Mouse (Mus musculus): Measurements from ENCODE around the gene Plagl2. TPM values are rescaled to one million over a fixed set of nuclear protein-coding genes. Genes with fewer than 3 reads are reported as not detected.
A peak's percentile ranks its signal among the peaks of the same experiment; 100 is the strongest.

Gene Plagl2
- total and polyA plus RNA-seq, 3 experiments = 8.1 to 52.7 (median 18.0) TPM

DNA sequence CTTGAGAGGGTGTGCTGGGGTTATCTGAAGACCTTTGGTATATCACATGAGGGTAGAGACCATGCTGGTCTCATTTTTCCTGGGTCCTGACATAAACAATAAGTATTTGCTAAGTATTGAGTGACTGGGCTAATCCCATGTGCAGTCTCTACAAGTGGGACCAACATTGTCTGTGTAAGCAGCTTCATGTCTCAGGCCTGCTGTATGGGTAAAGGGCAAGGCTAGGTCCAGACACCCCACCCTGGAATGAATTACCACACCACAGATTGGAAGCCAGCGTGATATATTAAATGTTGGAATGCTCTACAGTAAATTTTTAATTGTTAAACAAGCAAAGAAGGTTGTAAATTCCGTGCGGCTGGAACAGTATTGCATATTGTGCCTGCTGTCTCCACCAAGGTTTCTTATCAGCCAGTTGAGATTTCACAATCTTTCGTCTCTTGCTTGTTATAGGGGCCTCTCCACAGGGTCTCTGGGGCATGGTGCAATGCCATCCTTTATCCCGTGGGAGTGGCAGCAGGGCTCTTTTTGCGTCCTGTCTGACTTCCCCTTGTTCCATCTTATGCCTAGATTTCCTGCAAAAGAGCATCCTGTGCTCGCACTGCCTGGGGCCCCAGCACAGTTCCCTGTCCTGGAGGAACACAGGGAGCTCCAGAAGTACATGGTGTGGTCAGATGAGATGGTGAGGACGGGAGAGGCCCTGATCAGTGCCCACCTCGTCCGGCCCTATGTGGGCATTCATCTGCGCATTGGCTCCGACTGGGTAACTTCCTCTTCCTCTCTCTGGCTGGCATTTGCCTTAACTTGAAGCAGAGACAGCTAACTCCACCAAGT is 18.0 kb upstream of the Plagl2 start:
- Histone ChIP-seq H3K27ac (ENCODE audit: insufficient read depth, low read depth) (peak overlapping the region; percentile 69), H3K36me3 (replicated peaks in 1 of 2; ENCODE audit: control insufficient read depth in 1 of 2, insufficient read depth in 1 of 2, low read length in 1 of 2) (peaks cover 26 to 52% of the 10 kb centered on the region in 2 experiments), H3K4me3 (replicated peaks in 1 of 3; ENCODE audit: low read depth in 2 of 3, low read length in 2 of 3, poor library complexity in 1 of 3) (no peak overlapping the region), H3K9ac (ENCODE audit: insufficient read depth, low read depth) (no peak overlapping the region), H3K4me1 (ENCODE audit: control insufficient read depth in 1 of 2, insufficient read depth in 2 of 2) (peaks cover 28 to 57% of the 10 kb centered on the region in 2 experiments), H3K9me3 (replicated peaks; ENCODE audit: low read length) (peaks cover 12% of the 10 kb centered on the region), H3K4me2 (ENCODE audit: insufficient read depth, low read depth, poor library complexity, severe bottlenecking) (no peak overlapping the region; the same call in 1 of the 2 replicates), H3K27me3 (replicated peaks) (no peaks in the 10 kb centered on the region), H3K79me2 (replicated peaks; ENCODE audit: control insufficient read depth, extremely low read depth, insufficient read depth, poor library complexity, severe bottlenecking) (no peaks in the 10 kb centered on the region)
- in situ Hi-C loops (cut with MboI; ENCODE audit: low pct_ligation_motif_present, low pct_unique_long_range_greater_than_20kb, low sequenced_read_pairs) (no loop called here), dilution Hi-C loops (cut with MboI; ENCODE audit: extremely low pct_ligation_motif_present, extremely low pct_unique_long_range_greater_than_20kb, low sequenced_read_pairs) (no loop called here)
- TF ChIP-seq ELF1 (IDR thresholded peaks at IDR 0.05; ENCODE audit: low read depth, low read length) = 0 out of 2 replicates have a peak, but pooled peaks have one; percentile 8
- TF ChIP-seq MEF2A (IDR thresholded peaks at IDR 0.05; ENCODE audit: borderline replicate concordance, low read depth, low read length) = no peak
- no peak for DNase-seq (ENCODE audit: extremely low read depth)

DNA sequence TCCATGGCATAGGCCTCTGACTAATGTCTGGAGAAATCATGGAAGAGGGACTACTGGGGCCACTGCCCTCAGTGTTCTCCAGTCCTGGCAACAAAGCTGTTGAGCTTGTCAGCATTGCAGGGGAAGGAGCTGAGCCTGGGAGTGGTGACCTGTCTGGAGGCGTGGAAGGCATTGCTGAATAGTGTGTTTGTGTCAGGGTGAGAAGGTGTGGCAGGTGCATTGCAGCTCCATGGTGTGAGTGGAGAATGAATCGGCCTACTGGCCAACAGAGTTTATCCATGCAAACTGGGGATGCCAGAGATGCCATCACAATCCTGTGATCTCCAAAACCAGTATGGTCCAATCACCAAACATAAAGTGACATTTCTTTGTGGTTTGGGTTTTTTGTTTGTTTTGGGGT is 15.4 kb upstream of the Plagl2 start:
- Histone ChIP-seq H3K79me2 (replicated peaks; ENCODE audit: control insufficient read depth, extremely low read depth, insufficient read depth, poor library complexity, severe bottlenecking) (no peaks in the 10 kb centered on the region), H3K4me3 (replicated peaks in 1 of 3; ENCODE audit: low read depth in 2 of 3, low read length in 2 of 3, poor library complexity in 1 of 3) (no peak overlapping the region), H3K9me3 (replicated peaks; ENCODE audit: low read length) (no peaks in the 10 kb centered on the region), H3K27ac (ENCODE audit: insufficient read depth, low read depth) (no peak overlapping the region), H3K27me3 (replicated peaks) (no peaks in the 10 kb centered on the region), H3K36me3 (replicated peaks in 1 of 2; ENCODE audit: control insufficient read depth in 1 of 2, insufficient read depth in 1 of 2, low read length in 1 of 2) (peaks cover 25 to 53% of the 10 kb centered on the region in 2 experiments), H3K9ac (ENCODE audit: insufficient read depth, low read depth) (no peak overlapping the region), H3K4me2 (ENCODE audit: insufficient read depth, low read depth, poor library complexity, severe bottlenecking) (no peak overlapping the region), H3K4me1 (ENCODE audit: control insufficient read depth in 1 of 2, insufficient read depth in 2 of 2) (peaks cover 15 to 36% of the 10 kb centered on the region in 2 experiments)
- DNase-seq (ENCODE audit: extremely low read depth) = no peak
- in situ Hi-C loops (cut with MboI; ENCODE audit: low pct_ligation_motif_present, low pct_unique_long_range_greater_than_20kb, low sequenced_read_pairs) (no loop called here), dilution Hi-C loops (cut with MboI; ENCODE audit: extremely low pct_ligation_motif_present, extremely low pct_unique_long_range_greater_than_20kb, low sequenced_read_pairs) (no loop called here)
- no peak for TF ChIP-seq RAD21 (IDR thresholded peaks at IDR 0.05; ENCODE audit: low read depth, low read length)
- no peak for TF ChIP-seq USF2 (conservative IDR thresholded peaks at IDR 0.05; ENCODE audit: low read depth, low read length)
- TF ChIP-seq IRF4 (IDR thresholded peaks at IDR 0.05; ENCODE audit: low read depth, low read length) = no peak
- TF ChIP-seq E2F4 (IDR thresholded peaks at IDR 0.05; ENCODE audit: insufficient replicate concordance, low read depth, low read length) = no peak
- TF ChIP-seq ZNF384 (IDR thresholded peaks at IDR 0.05; ENCODE audit: low read depth, low read length) = no peak
- TF ChIP-seq TBP (conservative IDR thresholded peaks at IDR 0.05; ENCODE audit: low read depth, low read length) = no peak

DNA sequence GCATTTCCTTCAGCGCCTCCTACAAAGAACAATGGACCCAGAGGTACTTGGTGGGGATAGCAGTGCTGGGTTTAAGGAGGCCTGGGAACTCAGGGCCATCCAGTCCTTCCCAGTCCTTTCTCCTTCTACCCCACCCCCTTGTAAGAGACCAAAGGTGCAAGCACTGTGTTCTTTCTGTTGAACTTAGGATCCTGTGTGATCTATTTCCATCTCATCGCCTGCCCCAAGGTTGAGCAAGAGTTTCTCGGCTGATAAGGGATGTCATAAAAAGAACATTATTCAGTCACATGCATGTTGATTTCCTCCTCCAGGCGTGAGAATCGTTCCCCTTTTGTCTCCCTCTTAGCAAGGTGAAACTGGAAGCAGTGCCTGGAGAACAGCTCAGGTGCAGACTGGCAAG is 8.5 kb upstream of the Plagl2 start:
- no peak for TF ChIP-seq IRF4 (IDR thresholded peaks at IDR 0.05; ENCODE audit: low read depth, low read length)
- no peak for TF ChIP-seq USF2 (conservative IDR thresholded peaks at IDR 0.05; ENCODE audit: low read depth, low read length)
- no peak for TF ChIP-seq MEF2A (IDR thresholded peaks at IDR 0.05; ENCODE audit: borderline replicate concordance, low read depth, low read length)
- no peak for TF ChIP-seq HCFC1 (IDR thresholded peaks at IDR 0.05; ENCODE audit: low read depth, low read length)
- no peak for TF ChIP-seq SIN3A (IDR thresholded peaks at IDR 0.05; ENCODE audit: low read length)
- TF ChIP-seq RCOR1 (conservative IDR thresholded peaks at IDR 0.05; ENCODE audit: low read depth, low read length) = no peak
- TF ChIP-seq MAZ (IDR thresholded peaks at IDR 0.05; ENCODE audit: low read depth, low read length) = no peak
- no peak for TF ChIP-seq EP300 (IDR thresholded peaks at IDR 0.05; ENCODE audit: low read length)
- TF ChIP-seq POLR2A (IDR thresholded peaks at IDR 0.05; ENCODE audit: low read depth, low read length) = no peak
- no peak for TF ChIP-seq USF1 (IDR thresholded peaks at IDR 0.05; ENCODE audit: low read depth, low read length)
- Histone ChIP-seq H3K4me3 (replicated peaks in 1 of 3; ENCODE audit: low read depth in 2 of 3, low read length in 2 of 3, poor library complexity in 1 of 3) (no peak overlapping the region), H3K79me2 (replicated peaks; ENCODE audit: control insufficient read depth, extremely low read depth, insufficient read depth, poor library complexity, severe bottlenecking) (no peaks in the 10 kb centered on the region), H3K4me1 (ENCODE audit: control insufficient read depth in 1 of 2, insufficient read depth in 2 of 2) (peaks cover 0 to 25% of the 10 kb centered on the region in 2 experiments; a peak in 2 of 4 replicates), H3K36me3 (replicated peaks in 1 of 2; ENCODE audit: control insufficient read depth in 1 of 2, insufficient read depth in 1 of 2, low read length in 1 of 2) (peaks cover 53 to 78% of the 10 kb centered on the region in 2 experiments), H3K9ac (ENCODE audit: insufficient read depth, low read depth) (no peak overlapping the region), H3K4me2 (ENCODE audit: insufficient read depth, low read depth, poor library complexity, severe bottlenecking) (no peak overlapping the region), H3K27me3 (replicated peaks) (no peaks in the 10 kb centered on the region), H3K27ac (ENCODE audit: insufficient read depth, low read depth) (no peak overlapping the region), H3K9me3 (replicated peaks; ENCODE audit: low read length) (no peaks in the 10 kb centered on the region)
- in situ Hi-C loops (cut with MboI; ENCODE audit: low pct_ligation_motif_present, low pct_unique_long_range_greater_than_20kb, low sequenced_read_pairs) = no loop called here
- dilution Hi-C loops (cut with MboI; ENCODE audit: extremely low pct_ligation_motif_present, extremely low pct_unique_long_range_greater_than_20kb, low sequenced_read_pairs) = no loop called here
- DNase-seq (ENCODE audit: extremely low read depth) = no peak
